Mouse (Mus musculus): ENCODE measurements at regions not wholly inside any gene's neighbourhood (a gene's known extent, or its start where the extent isn't known, plus 50 kb on each side); places are given as distances from the start of the nearest gene placed in this dataset.

DNA sequence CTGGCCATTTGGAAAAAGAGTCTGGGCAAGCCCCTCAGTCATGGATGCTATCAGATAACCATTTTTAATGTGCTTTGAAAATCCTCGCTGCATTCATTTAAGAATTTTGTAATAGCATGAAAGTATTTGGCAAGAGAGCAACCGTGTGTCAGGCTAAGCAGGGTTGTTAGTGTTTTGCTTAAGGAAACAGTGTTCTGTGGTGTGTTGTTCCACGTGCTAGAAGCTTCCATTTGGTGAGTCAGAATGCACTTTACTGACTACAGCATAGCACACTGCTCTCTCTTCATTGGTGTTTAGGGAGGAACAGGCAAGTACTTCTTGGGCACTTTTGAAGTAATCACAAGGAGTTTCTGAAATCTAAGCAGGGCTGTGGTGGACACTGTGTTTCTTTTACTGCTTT lies 661.0 kb upstream of the Pkn2 start:
- no peak for TF ChIP-seq EP300 (IDR thresholded peaks at IDR 0.05; ENCODE audit: low read depth)
- TF ChIP-seq CTCF (IDR thresholded peaks at IDR 0.05; ENCODE audit: low read depth) = no peak

Measured in heart, postnatal 0 days (tissue).